Mouse (Mus musculus): ENCODE measurements around the gene Gfod1. TPM values are rescaled to one million over a fixed set of nuclear protein-coding genes. Genes with fewer than 3 reads are reported as not detected.

Gfod1 gene
- polyA plus RNA-seq, 2 experiments from 2014 or later: 1.8 to 4.2 TPM

- no peak for ATAC-seq
Observed at GRCm38 (mm10) chr13:43200473-43200872, 103.5 kb downstream of the Gfod1 start.

GRCm38 (mm10) chr13:43199749-43200148 lies 104.2 kb downstream of the Gfod1 start:
- ATAC-seq: peak; percentile 70

DNA sequence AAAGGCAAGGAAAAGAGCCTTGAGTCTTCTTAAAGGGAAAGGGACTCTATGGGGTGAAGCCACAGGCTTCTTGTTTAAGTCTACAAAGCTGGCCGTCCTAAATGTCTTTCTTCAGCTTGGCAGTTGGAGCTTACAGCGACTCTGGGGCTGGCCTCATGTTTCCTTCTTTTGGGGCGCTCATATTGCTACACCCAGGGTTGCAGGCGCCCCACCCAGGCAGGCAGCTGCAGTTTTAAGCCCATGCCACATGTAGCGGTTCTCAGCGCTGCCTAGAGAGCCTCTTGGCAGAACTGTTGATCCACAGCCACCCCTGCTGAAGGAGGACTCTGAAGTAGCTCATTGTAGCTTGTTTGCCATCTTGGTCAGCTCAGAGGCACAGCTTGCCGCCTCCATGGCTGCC lies 104.7 kb downstream of the Gfod1 start:
- ATAC-seq: no peak

- no peak for ATAC-seq
Observed at GRCm38 (mm10) chr13:43197187-43197586, 106.8 kb downstream of the Gfod1 start.

DNA sequence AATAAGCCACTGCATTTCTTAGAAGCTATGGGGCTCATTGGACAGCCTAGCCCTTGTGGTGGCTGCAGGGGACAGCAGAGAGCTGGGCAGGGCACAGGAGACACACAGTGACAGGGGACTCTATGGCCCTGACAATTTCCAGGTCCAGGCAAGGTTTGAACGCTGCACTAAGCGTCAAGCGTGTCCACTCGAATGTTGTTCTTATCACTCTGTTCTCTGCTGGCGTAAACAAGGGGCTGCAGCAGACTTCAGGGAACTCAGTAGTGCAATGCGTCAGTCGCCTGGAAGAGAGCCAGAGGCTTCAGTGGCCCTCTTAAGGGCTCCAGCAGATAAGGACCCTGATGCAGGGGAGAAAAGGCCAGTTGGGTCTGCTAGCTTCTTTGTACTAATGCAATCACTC lies 108.0 kb downstream of the Gfod1 start:
- ATAC-seq: no peak

GRCm38 (mm10) chr13:43193932-43194331 lies 110.0 kb downstream of the Gfod1 start:
- no peak for ATAC-seq

DNA sequence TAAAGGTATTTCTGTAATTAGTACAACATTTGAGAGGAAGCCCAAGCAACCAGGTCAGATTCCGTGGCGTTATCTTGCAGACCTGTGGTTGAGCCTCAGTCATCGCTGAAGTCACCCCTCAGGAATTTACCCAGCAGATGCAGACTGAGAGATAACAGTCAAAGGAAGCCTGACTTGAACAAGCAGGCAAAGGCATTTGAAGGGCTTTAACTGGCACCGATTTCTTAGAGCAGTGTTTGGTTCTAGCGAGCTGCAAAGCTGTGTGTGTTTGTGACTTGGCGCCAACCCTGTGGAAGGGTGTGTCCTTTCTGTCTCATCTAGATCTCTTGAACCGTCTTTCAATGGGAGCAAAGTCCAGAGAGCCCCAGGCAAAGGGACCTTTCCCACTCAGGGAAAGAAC lies 110.7 kb downstream of the Gfod1 start:
- no peak for ATAC-seq

GRCm38 (mm10) chr13:43191741-43192192 lies 112.2 kb downstream of the Gfod1 start:
- ATAC-seq: peak; percentile 74

- ATAC-seq: no peak
Observed at GRCm38 (mm10) chr13:43191290-43191689, 112.7 kb downstream of the Gfod1 start.

GRCm38 (mm10) chr13:43187736-43188135 lies 116.2 kb downstream of the Gfod1 start:
- no peak for ATAC-seq

GRCm38 (mm10) chr13:43183248-43184055 lies 120.5 kb downstream of the Gfod1 start:
- ATAC-seq: no peak

GRCm38 (mm10) chr13:43182465-43183201 lies 121.3 kb downstream of the Gfod1 start:
- peak; percentile 85 for ATAC-seq

- no peak for ATAC-seq
Observed at GRCm38 (mm10) chr13:43181104-43181503, 122.9 kb downstream of the Gfod1 start.

DNA sequence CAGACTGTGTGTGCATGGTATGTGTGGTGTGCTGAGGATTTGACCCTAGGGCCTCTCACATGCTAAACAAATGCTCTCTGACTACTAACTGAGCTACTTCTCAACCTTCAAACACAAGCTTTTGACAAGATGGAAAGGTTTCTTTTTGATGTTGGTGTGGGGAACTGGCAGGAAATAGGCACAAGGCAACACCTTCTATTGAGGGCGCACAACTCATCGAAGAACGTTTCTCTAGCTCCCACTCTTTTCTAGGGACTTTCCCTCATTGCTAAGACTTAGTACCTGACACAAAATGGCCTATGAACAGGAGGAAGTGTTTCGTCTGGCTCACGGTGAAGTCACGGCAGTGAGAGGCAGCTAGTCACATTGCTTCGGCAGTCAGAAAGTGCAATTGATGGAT lies 126.7 kb downstream of the Gfod1 start:
- peak; percentile 85 for ATAC-seq

GRCm38 (mm10) chr13:43176676-43177075 lies 127.3 kb downstream of the Gfod1 start:
- peak; percentile 20 for ATAC-seq

- peak; percentile 26 for ATAC-seq
Observed at GRCm38 (mm10) chr13:43173262-43173661, 130.7 kb downstream of the Gfod1 start.

- ATAC-seq: no peak
Observed at GRCm38 (mm10) chr13:43172036-43172713, 131.8 kb downstream of the Gfod1 start.

GRCm38 (mm10) chr13:43171020-43171710 lies 132.8 kb downstream of the Gfod1 start, which contains the start of gene Tbc1d7:
Gene Tbc1d7, minus strand, starts transcription at chr13:43171501.
- ATAC-seq: peak; percentile 83

DNA sequence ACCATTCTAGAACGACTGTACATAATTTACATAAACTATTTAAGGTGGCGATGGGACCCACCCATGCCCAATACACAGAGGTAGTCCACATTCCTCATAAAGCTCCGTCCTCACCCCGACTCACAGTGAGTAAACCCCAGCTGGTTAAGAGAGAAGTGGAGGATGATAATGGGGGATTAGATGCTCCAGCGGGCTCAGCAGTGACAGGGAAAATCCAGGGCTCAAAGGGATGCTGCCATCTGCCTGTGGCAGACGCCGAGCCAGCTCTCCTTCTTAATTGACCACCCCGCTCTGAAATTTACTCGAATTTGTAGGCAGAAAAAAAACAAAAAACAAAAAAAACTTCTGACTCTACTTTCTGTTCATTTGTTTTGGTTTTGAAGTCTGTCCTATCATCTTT lies 136.3 kb downstream of the Gfod1 start:
- no peak for ATAC-seq

DNA sequence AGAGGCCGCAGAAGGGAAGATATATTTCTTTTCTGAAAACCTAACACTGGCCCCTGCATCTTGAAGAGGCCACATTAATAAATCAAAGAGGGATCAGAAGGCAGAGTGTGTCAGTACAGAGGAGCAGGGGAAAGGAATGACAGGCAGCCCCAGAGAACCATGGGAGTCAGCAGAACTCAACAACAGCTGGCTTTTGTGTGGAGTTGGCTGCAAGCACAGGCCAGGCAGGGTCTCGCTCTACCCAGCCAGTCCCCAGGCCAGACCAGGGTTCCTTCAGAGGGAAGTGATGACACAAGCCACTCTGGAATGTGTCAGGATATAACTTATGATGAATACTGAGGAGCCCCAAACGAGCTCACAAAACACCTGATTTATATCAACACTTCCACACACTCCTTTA lies 144.5 kb downstream of the Gfod1 start:
- no peak for ATAC-seq

- no peak for ATAC-seq
Observed at GRCm38 (mm10) chr13:43158281-43158680, 145.7 kb downstream of the Gfod1 start.

DNA sequence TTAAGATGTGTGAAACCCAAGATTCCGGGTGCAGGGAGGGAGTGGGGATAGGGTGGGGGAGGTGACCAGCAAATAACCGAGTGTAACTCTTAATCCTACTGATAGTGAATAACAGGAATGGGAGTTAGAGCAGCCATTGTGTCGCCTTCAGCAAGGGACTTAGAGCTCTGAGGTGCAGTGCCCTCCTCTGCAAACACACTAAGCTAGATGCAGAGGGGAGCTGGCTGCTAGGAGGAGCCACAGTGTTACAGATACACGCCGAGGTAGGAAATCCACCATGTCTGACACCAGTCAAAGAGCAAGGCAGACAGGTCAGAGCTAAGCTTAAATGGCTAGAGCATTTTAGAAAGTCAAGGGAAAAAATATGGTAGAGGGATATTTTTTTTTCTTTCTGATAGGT lies 146.6 kb downstream of the Gfod1 start:
- no peak for ATAC-seq
